8 mouse cellular contexts compared by ENCODE assay signal in the genomic region with DNA sequence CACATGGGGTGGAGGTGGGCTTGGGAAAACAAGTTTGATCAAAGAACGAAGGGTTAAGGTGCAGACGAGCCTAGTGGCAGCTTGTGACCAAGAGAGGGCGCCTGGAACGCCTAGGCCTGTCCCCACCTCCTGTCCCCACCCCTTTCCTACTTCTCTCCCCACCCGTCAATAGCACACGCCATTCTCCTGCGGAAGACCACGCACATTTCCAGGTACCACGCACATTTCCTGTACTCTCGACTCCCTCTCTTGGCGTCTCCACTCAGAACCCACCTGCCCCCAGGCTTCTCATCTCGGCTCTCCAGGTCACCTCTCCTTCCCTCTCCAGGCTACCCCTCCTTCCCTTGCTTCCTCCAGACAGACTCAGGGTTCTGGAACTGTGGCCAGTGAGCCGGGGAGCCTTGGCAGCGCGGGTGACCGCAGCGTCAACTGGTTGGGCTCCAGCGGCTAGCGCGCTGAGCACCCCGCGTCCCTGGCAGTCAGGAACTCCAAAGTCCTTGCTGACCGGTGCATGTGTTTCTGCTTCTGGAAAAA. TPM values are rescaled to one million over a fixed set of nuclear protein-coding genes. Genes with fewer than 3 reads are reported as not detected.
DNase-seq lines count a peak whose midpoint lies in the region; ATAC-seq and TF ChIP-seq lines count a peak whose summit lies in the region.

No protein-coding gene starts in this region.

- H3K4me2 ChIP-seq in forebrain, embryonic 11.5 days (ENCODE audit: low read depth, low read length, severe bottlenecking), result peak overlapping the region; percentile 61
- H3K4me2 ChIP-seq in lung, embryonic 15.5 days, result peak overlapping the region; percentile 79
- H3K4me2 ChIP-seq in neural tube, embryonic 15.5 days, result peak overlapping the region; percentile 75

- H3K9me3 ChIP-seq in forebrain, embryonic 11.5 days (ENCODE audit: control insufficient read depth, low read length), result no peaks in the 10 kb centered on the region
- no peaks in the 10 kb centered on the region for H3K9me3 ChIP-seq in lung, embryonic 15.5 days
- no peaks in the 10 kb centered on the region for H3K9me3 ChIP-seq in neural tube, embryonic 15.5 days (replicated peaks)

- peak; percentile 33 for ATAC-seq in forebrain, embryonic 11.5 days (replicated peaks; ENCODE audit: low FRiP score)
- peak; percentile 47 for ATAC-seq in lung, embryonic 15.5 days (ENCODE audit: borderline replicate concordance, extremely low read depth, low FRiP score, low TSS enrichment)
- peak; percentile 67 for ATAC-seq in neural tube, embryonic 15.5 days (ENCODE audit: low FRiP score)

- DNase-seq in ES-CJ7 (ENCODE audit: low read depth, low spot score), result peak; percentile 73
- peak; percentile 86 for DNase-seq in brain, embryonic 14.5 days (ENCODE audit: low read depth)
- peak; percentile 77 for DNase-seq in forebrain, embryonic 11.5 days (ENCODE audit: low spot score)
- DNase-seq in heart, postnatal 14 days, result peak; percentile 80 to 83
- DNase-seq in kidney, postnatal 36 days, result peak; percentile 88
- peak; percentile 62 for DNase-seq in thymus, postnatal 25 days

- peaks cover 27% of the 10 kb centered on the region for H3K4me1 ChIP-seq in forebrain, embryonic 11.5 days (replicated peaks; ENCODE audit: control insufficient read depth, insufficient read depth, low read length)
- H3K4me1 ChIP-seq in lung, embryonic 15.5 days, result peaks cover 63% of the 10 kb centered on the region
- H3K4me1 ChIP-seq in neural tube, embryonic 15.5 days, result peaks cover 66% of the 10 kb centered on the region

- H3K9ac ChIP-seq in forebrain, embryonic 11.5 days (ENCODE audit: low read length), result peak overlapping the region; percentile 54
- H3K9ac ChIP-seq in lung, embryonic 15.5 days, result peak overlapping the region; percentile 56
- peak overlapping the region; percentile 52 for H3K9ac ChIP-seq in neural tube, embryonic 15.5 days (replicated peaks)

- no peak overlapping the region for H3K27ac ChIP-seq in forebrain, embryonic 11.5 days (ENCODE audit: low read depth, low read length)
- peak overlapping the region; percentile 73 for H3K27ac ChIP-seq in lung, embryonic 15.5 days
- H3K27ac ChIP-seq in neural tube, embryonic 15.5 days (replicated peaks), result peak overlapping the region; percentile 81

- WGBS in forebrain, embryonic 11.5 days, result 2% methylated on average over 23 of the region's 23 CpGs
- under 1% methylated on average over 23 of the region's 23 CpGs for WGBS in lung, embryonic 15.5 days
- 2% methylated on average over 23 of the region's 23 CpGs for WGBS in neural tube, embryonic 15.5 days

- TF ChIP-seq CTCF in brain, embryonic 14.5 days (IDR thresholded peaks at IDR 0.05; ENCODE audit: borderline replicate concordance, extremely low read depth, insufficient read depth, insufficient read length), result peak; percentile 76

- TF ChIP-seq POLR2A in brain, embryonic 14.5 days (IDR thresholded peaks at IDR 0.05; ENCODE audit: borderline replicate concordance, extremely low read depth, insufficient read depth, insufficient read length, poor library complexity, severe bottlenecking), result no peak

- H3K27me3 ChIP-seq in forebrain, embryonic 11.5 days (ENCODE audit: control insufficient read depth, insufficient read depth, low read length), result no peaks in the 10 kb centered on the region
- no peaks in the 10 kb centered on the region for H3K27me3 ChIP-seq in lung, embryonic 15.5 days
- no peaks in the 10 kb centered on the region for H3K27me3 ChIP-seq in neural tube, embryonic 15.5 days (replicated peaks)

- intact Hi-C loops in heart, postnatal 14 days (cut with DNase I), result loop anchor here (1.0 kb wide), 1 partner anchor 28 kb away; a partner anchor contains a TSS

- H3K4me3 ChIP-seq in forebrain, embryonic 11.5 days (ENCODE audit: low read depth, low read length), result peak overlapping the region; percentile 29
- peak overlapping the region; percentile 51 for H3K4me3 ChIP-seq in lung, embryonic 15.5 days
- peak overlapping the region; percentile 64 for H3K4me3 ChIP-seq in neural tube, embryonic 15.5 days (replicated peaks)

- no peaks in the 10 kb centered on the region for H3K36me3 ChIP-seq in forebrain, embryonic 11.5 days (ENCODE audit: control insufficient read depth, insufficient read depth, low read length)
- no peaks in the 10 kb centered on the region for H3K36me3 ChIP-seq in lung, embryonic 15.5 days
- H3K36me3 ChIP-seq in neural tube, embryonic 15.5 days, result no peaks in the 10 kb centered on the region

RNA-seq across cellular contexts. Expression of a gene that starts 1.1 kb away (rescaled TPM):
- 59.1 and 68.9 TPM in 2 replicates for polyA plus RNA-seq in brain, embryonic 14.5 days (2012; rRNA removed)
- 38.3 and 41.0 TPM in 2 replicates for polyA plus RNA-seq in forebrain, embryonic 11.5 days (2014; fragmentation: Nextera tagmentation; extraction: Ambion mirVana)
- total RNA-seq in heart, postnatal 14 days (2021), result 10 to 100 TPM; 21.9 to 22.0 TPM
- 52.5 and 53.2 TPM in 2 replicates for polyA plus RNA-seq in lung, embryonic 15.5 days (2015; fragmentation: Nextera tagmentation; extraction: Ambion mirVana)
- polyA plus RNA-seq in neural tube, embryonic 15.5 days (2015; fragmentation: Nextera tagmentation; extraction: Ambion mirVana), result 73.2 and 77.0 TPM in 2 replicates

RNA-seq across cellular contexts. Expression of a gene that starts 1.3 kb away (rescaled TPM):
- 12.8 and 20.4 TPM in 2 replicates for polyA plus RNA-seq in brain, embryonic 14.5 days (2012; rRNA removed)
- 4.6 and 4.7 TPM in 2 replicates for polyA plus RNA-seq in forebrain, embryonic 11.5 days (2014; fragmentation: Nextera tagmentation; extraction: Ambion mirVana)
- 1 to 10 TPM; 6.8 to 8.9 TPM for total RNA-seq in heart, postnatal 14 days (2021)
- 12.8 and 15.3 TPM in 2 replicates for polyA plus RNA-seq in lung, embryonic 15.5 days (2015; fragmentation: Nextera tagmentation; extraction: Ambion mirVana)
- polyA plus RNA-seq in neural tube, embryonic 15.5 days (2015; fragmentation: Nextera tagmentation; extraction: Ambion mirVana), result 10.0 and 13.6 TPM in 2 replicates

RNA-seq across cellular contexts. Expression of a gene that starts 4.5 kb away (rescaled TPM):
- polyA plus RNA-seq in brain, embryonic 14.5 days (2012; rRNA removed), result 607 and 743 TPM in 2 replicates
- polyA plus RNA-seq in forebrain, embryonic 11.5 days (2014; fragmentation: Nextera tagmentation; extraction: Ambion mirVana), result 300 and 309 TPM in 2 replicates
- 10 to 100 TPM; 62.4 to 68.8 TPM for total RNA-seq in heart, postnatal 14 days (2021)
- polyA plus RNA-seq in lung, embryonic 15.5 days (2015; fragmentation: Nextera tagmentation; extraction: Ambion mirVana), result 80.6 and 87.8 TPM in 2 replicates
- polyA plus RNA-seq in neural tube, embryonic 15.5 days (2015; fragmentation: Nextera tagmentation; extraction: Ambion mirVana), result 185 and 222 TPM in 2 replicates

RNA-seq across cellular contexts. Expression of a gene that starts 10.4 kb away (rescaled TPM):
- polyA plus RNA-seq in brain, embryonic 14.5 days (2012; rRNA removed), result 14.9 and 15.7 TPM in 2 replicates
- 39.5 and 43.4 TPM in 2 replicates for polyA plus RNA-seq in forebrain, embryonic 11.5 days (2014; fragmentation: Nextera tagmentation; extraction: Ambion mirVana)
- total RNA-seq in heart, postnatal 14 days (2021), result 10 to 100 TPM; 16.2 to 18.9 TPM
- 31.6 and 32.6 TPM in 2 replicates for polyA plus RNA-seq in lung, embryonic 15.5 days (2015; fragmentation: Nextera tagmentation; extraction: Ambion mirVana)
- polyA plus RNA-seq in neural tube, embryonic 15.5 days (2015; fragmentation: Nextera tagmentation; extraction: Ambion mirVana), result 20.5 and 24.9 TPM in 2 replicates

RNA-seq across cellular contexts. Expression of a gene that starts 17.2 kb away (rescaled TPM):
- polyA plus RNA-seq in brain, embryonic 14.5 days (2012; rRNA removed), result 0.35 and 0.52 TPM in 2 replicates
- 0.19 and 0.71 TPM in 2 replicates for polyA plus RNA-seq in forebrain, embryonic 11.5 days (2014; fragmentation: Nextera tagmentation; extraction: Ambion mirVana)
- under 1 TPM in 1 of 2 experiments, not detected in 1; 0.10 TPM for total RNA-seq in heart, postnatal 14 days (2021)
- 0.07 and 0.20 TPM in 2 replicates for polyA plus RNA-seq in lung, embryonic 15.5 days (2015; fragmentation: Nextera tagmentation; extraction: Ambion mirVana)
- polyA plus RNA-seq in neural tube, embryonic 15.5 days (2015; fragmentation: Nextera tagmentation; extraction: Ambion mirVana), result 1.1 and 1.4 TPM in 2 replicates
